Mouse (Mus musculus) liver, adult (tissue): ENCODE results near the gene Hspd1.

Source experiments
- GATA4 ChIP-seq: IDR thresholded peaks from 2 replicates; pipeline ENCODE4 v1.6.1; 2014; ENCODE audit warnings: mild to moderate bottlenecking, low read length; ENCODE audit not compliant: insufficient replicate concordance

Hspd1 gene

GRCm38 (mm10) chr1:55089498-55090064 lies 1.5 kb upstream of the Hspd1 start:
- TF ChIP-seq GATA4 = no peak

GRCm38 (mm10) chr1:55088611-55089497 lies 811 bp upstream of the Hspd1 start:
- no peak for TF ChIP-seq GATA4

- TF ChIP-seq GATA4 = no peak
Observed at GRCm38 (mm10) chr1:55087401-55087904, 590 bp downstream of the Hspd1 start.

- TF ChIP-seq GATA4 = no peak
Observed at GRCm38 (mm10) chr1:55086868-55087400, 1.1 kb downstream of the Hspd1 start.

GRCm38 (mm10) chr1:55085781-55086366 lies 2.2 kb downstream of the Hspd1 start:
- TF ChIP-seq GATA4 = no peak

GRCm38 (mm10) chr1:55082106-55082505 lies 5.9 kb downstream of the Hspd1 start:
- no peak for TF ChIP-seq GATA4

- no peak for TF ChIP-seq GATA4
Observed at GRCm38 (mm10) chr1:55079677-55080076, 8.4 kb downstream of the Hspd1 start.

GRCm38 (mm10) chr1:55076849-55077516 lies 11.1 kb downstream of the Hspd1 start:
- no peak for TF ChIP-seq GATA4

GRCm38 (mm10) chr1:55076395-55076743 lies 11.7 kb downstream of the Hspd1 start:
- no peak for TF ChIP-seq GATA4

GRCm38 (mm10) chr1:55075652-55076394 lies 12.2 kb downstream of the Hspd1 start:
- TF ChIP-seq GATA4 = no peak

- no peak for TF ChIP-seq GATA4
Observed at GRCm38 (mm10) chr1:55074757-55075156, 13.3 kb downstream of the Hspd1 start.

GRCm38 (mm10) chr1:55061772-55062171 lies 26.3 kb downstream of the Hspd1 start:
- TF ChIP-seq GATA4 = no peak

GRCm38 (mm10) chr1:55061099-55061498 lies 26.9 kb downstream of the Hspd1 start:
- TF ChIP-seq GATA4 = no peak

GRCm38 (mm10) chr1:55055322-55056115 lies 32.5 kb downstream of the Hspd1 start:
- no peak for TF ChIP-seq GATA4
